Mouse (Mus musculus) embryonic facial prominence, embryonic 13.5 days (tissue): ENCODE measurements at regions not wholly inside any gene's neighbourhood (a gene's known extent, or its start where the extent isn't known, plus 50 kb on each side); places are given as distances from the start of the nearest gene placed in this dataset.

Source experiments
- ATAC-seq: fragments of 200-750 bp; cut with Nextera tagmentation; 2 replicates; pipeline ENCODE4 v1.8.0; 2017; ENCODE audit warnings: low read depth; ENCODE audit not compliant: insufficient number of reproducible peaks, insufficient read depth, low FRiP score, low TSS enrichment
- H3K27ac ChIP-seq: fragments of 300-500 bp; sonication (generic); 2 replicates; pipeline ENCODE4 v1.5.1; 2015; ENCODE audit warnings: moderate library complexity, mild to moderate bottlenecking, inconsistent platforms
- H3K27me3 ChIP-seq: fragments of 300-500 bp; sonication (generic); 2 replicates; pipeline ENCODE4 v1.6.1; 2015; ENCODE audit warnings: mild to moderate bottlenecking, inconsistent platforms
- H3K36me3 ChIP-seq: fragments of 300-500 bp; sonication (generic); 2 replicates; pipeline ENCODE4 v1.6.1; 2015; ENCODE audit warnings: mild to moderate bottlenecking, inconsistent platforms
- H3K4me1 ChIP-seq: fragments of 300-500 bp; sonication (generic); 2 replicates; pipeline ENCODE4 v1.6.1; 2015; ENCODE audit warnings: inconsistent platforms
- H3K4me2 ChIP-seq: fragments of 300-500 bp; sonication (generic); 2 replicates; pipeline ENCODE4 v1.6.1; 2015; ENCODE audit warnings: moderate library complexity, mild to moderate bottlenecking, inconsistent platforms
- H3K4me3 ChIP-seq: fragments of 300-500 bp; sonication (generic); 2 replicates; pipeline ENCODE4 v1.5.1; 2015; ENCODE audit warnings: mild to moderate bottlenecking, inconsistent platforms
- H3K9ac ChIP-seq: fragments of 300-500 bp; sonication (generic); 2 replicates; pipeline ENCODE4 v1.6.1; 2015; ENCODE audit warnings: mild to moderate bottlenecking, inconsistent platforms
- H3K9me3 ChIP-seq: fragments of 300-500 bp; sonication (generic); 2 replicates; pipeline ENCODE4 v1.6.1; 2016; ENCODE audit warnings: inconsistent platforms
- WGBS: fragments of 180-500 bp; shearing (Covaris S2); methylation state at CpG from one replicate; pipeline ENCODE4 v1.1.7; 2015; ENCODE audit warnings: mixed read lengths; 5-methylcytosine and 5-hydroxymethylcytosine counted together

- H3K27me3 ChIP-seq, result no peaks in the 10 kb centered on the region
- WGBS, result 78% methylated on average over 9 of the region's 9 CpGs
Measured at GRCm38 (mm10) chr9:122631793-122632192, 115.4 kb upstream of the Topaz1 start.

GRCm38 (mm10) chr9:122633484-122633883 lies 113.7 kb upstream of the Topaz1 start:
- ATAC-seq, result no peak
- whole genome bisulfite sequencing, result 82% methylated on average over 1 of the region's 1 CpGs

More at GRCm38 (mm10) chr9:122631793-122632192, 115.4 kb upstream of the Topaz1 start:
- Histone ChIP-seq H3K4me3 (no peak overlapping the region), H3K27ac (no peak overlapping the region), H3K9ac (no peak overlapping the region), H3K4me1 (peaks cover 20% of the 10 kb centered on the region), H3K4me2 (no peak overlapping the region), H3K9me3 (no peaks in the 10 kb centered on the region), H3K36me3 (no peaks in the 10 kb centered on the region)
- no peak for ATAC-seq

GRCm38 (mm10) chr9:122635138-122635964 lies 111.8 kb upstream of the Topaz1 start:
- Histone ChIP-seq H3K4me3 (no peak overlapping the region), H3K4me1 (peaks cover 8% of the 10 kb centered on the region; the same call in 1 of the 2 replicates), H3K36me3 (no peaks in the 10 kb centered on the region), H3K27me3 (no peaks in the 10 kb centered on the region), H3K9me3 (no peaks in the 10 kb centered on the region), H3K4me2 (no peak overlapping the region), H3K9ac (no peak overlapping the region), H3K27ac (no peak overlapping the region)
- WGBS, result 56% methylated on average over 10 of the region's 10 CpGs
- ATAC-seq, result no peak

More at GRCm38 (mm10) chr9:122633484-122633883, 113.7 kb upstream of the Topaz1 start:
- Histone ChIP-seq H3K36me3 (no peaks in the 10 kb centered on the region), H3K4me3 (no peak overlapping the region), H3K4me1 (peaks cover 20% of the 10 kb centered on the region), H3K27me3 (no peaks in the 10 kb centered on the region), H3K27ac (no peak overlapping the region), H3K4me2 (no peak overlapping the region), H3K9me3 (no peaks in the 10 kb centered on the region), H3K9ac (no peak overlapping the region)

GRCm38 (mm10) chr9:122637591-122637990 lies 109.6 kb upstream of the Topaz1 start:
- Histone ChIP-seq H3K27ac (no peak overlapping the region), H3K9ac (no peak overlapping the region), H3K9me3 (no peaks in the 10 kb centered on the region), H3K36me3 (no peaks in the 10 kb centered on the region), H3K4me3 (no peak overlapping the region), H3K27me3 (no peaks in the 10 kb centered on the region), H3K4me2 (no peak overlapping the region), H3K4me1 (peaks cover 8% of the 10 kb centered on the region; the same call in 1 of the 2 replicates)
- ATAC-seq, result no peak
- 71% methylated on average over 3 of the region's 3 CpGs for WGBS

GRCm38 (mm10) chr9:122639239-122639638 lies 107.9 kb upstream of the Topaz1 start:
- Histone ChIP-seq H3K9ac (no peak overlapping the region), H3K27me3 (0 out of 2 replicates have a peak, but pooled peaks cover 5% of the 10 kb centered on the region), H3K27ac (no peak overlapping the region), H3K4me2 (no peak overlapping the region), H3K9me3 (no peaks in the 10 kb centered on the region), H3K4me3 (no peak overlapping the region), H3K36me3 (no peaks in the 10 kb centered on the region), H3K4me1 (peaks cover 8% of the 10 kb centered on the region; the same call in 1 of the 2 replicates)
- no peak for ATAC-seq
- 86% methylated on average over 4 of the region's 4 CpGs for WGBS

- H3K36me3 ChIP-seq, result no peaks in the 10 kb centered on the region
- H3K4me3 ChIP-seq, result no peak overlapping the region
- no peak overlapping the region for H3K4me2 ChIP-seq
- H3K27ac ChIP-seq, result no peak overlapping the region
- no peaks in the 10 kb centered on the region for H3K9me3 ChIP-seq
- H3K9ac ChIP-seq, result no peak overlapping the region
- H3K4me1 ChIP-seq, result no peaks in the 10 kb centered on the region
- H3K27me3 ChIP-seq, result 0 out of 2 replicates have a peak, but pooled peaks cover 8% of the 10 kb centered on the region
- ATAC-seq, result no peak
- 67% methylated on average over 7 of the region's 7 CpGs for WGBS
Measured at GRCm38 (mm10) chr9:122642913-122643312, 104.2 kb upstream of the Topaz1 start.

GRCm38 (mm10) chr9:122645569-122645968 lies 101.6 kb upstream of the Topaz1 start:
- Histone ChIP-seq H3K9me3 (no peaks in the 10 kb centered on the region), H3K9ac (no peak overlapping the region), H3K27me3 (0 out of 2 replicates have a peak, but pooled peaks cover 8% of the 10 kb centered on the region), H3K4me3 (no peak overlapping the region), H3K36me3 (no peaks in the 10 kb centered on the region), H3K4me1 (no peaks in the 10 kb centered on the region), H3K4me2 (no peak overlapping the region), H3K27ac (no peak overlapping the region)
- ATAC-seq, result no peak
- WGBS, result 63% methylated on average over 5 of the region's 5 CpGs

GRCm38 (mm10) chr9:122650862-122651261 lies 96.3 kb upstream of the Topaz1 start:
- no peak overlapping the region for H3K9ac ChIP-seq
- H3K36me3 ChIP-seq, result no peaks in the 10 kb centered on the region
- 0 out of 2 replicates have a peak, but pooled peaks cover 4% of the 10 kb centered on the region for H3K4me1 ChIP-seq
- no peaks in the 10 kb centered on the region for H3K9me3 ChIP-seq
- 79% methylated on average over 3 of the region's 3 CpGs for WGBS
- no peak overlapping the region for H3K4me3 ChIP-seq
- no peak overlapping the region for H3K4me2 ChIP-seq
- no peaks in the 10 kb centered on the region for H3K27me3 ChIP-seq
- H3K27ac ChIP-seq, result no peak overlapping the region
- ATAC-seq, result no peak

- no peak overlapping the region for H3K27ac ChIP-seq
- 43% methylated on average over 17 of the region's 17 CpGs for WGBS
- no peak overlapping the region for H3K9ac ChIP-seq
- 0 out of 2 replicates have a peak, but pooled peaks cover 8% of the 10 kb centered on the region for H3K4me1 ChIP-seq
- no peaks in the 10 kb centered on the region for H3K27me3 ChIP-seq
- H3K9me3 ChIP-seq, result no peaks in the 10 kb centered on the region
- H3K4me2 ChIP-seq, result no peak overlapping the region
- no peaks in the 10 kb centered on the region for H3K36me3 ChIP-seq
- ATAC-seq, result no peak
- H3K4me3 ChIP-seq, result no peak overlapping the region
Measured at GRCm38 (mm10) chr9:122655583-122655982, 91.6 kb upstream of the Topaz1 start.

GRCm38 (mm10) chr9:122660050-122660449 lies 87.1 kb upstream of the Topaz1 start:
- no peaks in the 10 kb centered on the region for H3K9me3 ChIP-seq
- H3K4me3 ChIP-seq, result no peak overlapping the region
- H3K27me3 ChIP-seq, result no peaks in the 10 kb centered on the region
- H3K9ac ChIP-seq, result no peak overlapping the region
- no peak for ATAC-seq
- H3K4me1 ChIP-seq, result 0 out of 2 replicates have a peak, but pooled peaks cover 3% of the 10 kb centered on the region
- WGBS, result 66% methylated on average over 9 of the region's 9 CpGs
- H3K36me3 ChIP-seq, result no peaks in the 10 kb centered on the region
- no peak overlapping the region for H3K4me2 ChIP-seq
- H3K27ac ChIP-seq, result no peak overlapping the region

GRCm38 (mm10) chr9:122666978-122667645 lies 80.0 kb upstream of the Topaz1 start:
- no peak overlapping the region for H3K4me3 ChIP-seq
- H3K4me2 ChIP-seq, result no peak overlapping the region
- no peak overlapping the region for H3K27ac ChIP-seq
- H3K36me3 ChIP-seq, result no peaks in the 10 kb centered on the region
- no peaks in the 10 kb centered on the region for H3K4me1 ChIP-seq
- no peaks in the 10 kb centered on the region for H3K9me3 ChIP-seq
- no peak overlapping the region for H3K9ac ChIP-seq
- H3K27me3 ChIP-seq, result no peaks in the 10 kb centered on the region
- ATAC-seq, result no peak
- whole genome bisulfite sequencing, result 39% methylated on average over 4 of the region's 5 CpGs

GRCm38 (mm10) chr9:122667646-122667981 lies 79.5 kb upstream of the Topaz1 start:
- no peaks in the 10 kb centered on the region for H3K9me3 ChIP-seq
- H3K4me2 ChIP-seq, result no peak overlapping the region
- H3K4me3 ChIP-seq, result no peak overlapping the region
- no peak overlapping the region for H3K9ac ChIP-seq
- no peak overlapping the region for H3K27ac ChIP-seq
- no peak for ATAC-seq
- H3K36me3 ChIP-seq, result no peaks in the 10 kb centered on the region
- WGBS, result 54% methylated on average over 3 of the region's 3 CpGs
- no peaks in the 10 kb centered on the region for H3K4me1 ChIP-seq
- H3K27me3 ChIP-seq, result no peaks in the 10 kb centered on the region
